Mouse (Mus musculus) lung, embryonic 14.5 days (tissue): ENCODE measurements around the gene Tmem139. TPM values are rescaled to one million over a fixed set of nuclear protein-coding genes. Genes with fewer than 3 reads are reported as not detected.
A peak's percentile ranks its signal among the peaks of the same experiment; 100 is the strongest.

Experiments used
- ATAC-seq: fragments of 200-750 bp; cut with Nextera tagmentation; 2 replicates; pipeline ENCODE4 v1.8.0; 2017; ENCODE audit warnings: mild to moderate bottlenecking, moderate TSS enrichment, moderate library complexity; ENCODE audit not compliant: insufficient read depth
- DNase-seq: peaks from one replicate; pipeline ENCODE4 v3.0.0-alpha.2; 2015
- H3K27ac ChIP-seq: fragments of 300-500 bp; sonication (generic); 2 replicates; pipeline ENCODE4 v1.5.1; 2014; ENCODE audit warnings: low read depth, mild to moderate bottlenecking, moderate library complexity
- H3K27me3 ChIP-seq: fragments of 300-500 bp; sonication (generic); 2 replicates; pipeline ENCODE4 v1.6.1; 2014; ENCODE audit warnings: low read length, control low read depth; ENCODE audit not compliant: insufficient read depth
- H3K36me3 ChIP-seq: fragments of 300-500 bp; sonication (generic); 2 replicates; pipeline ENCODE4 v1.6.1; 2014; ENCODE audit warnings: control low read depth; ENCODE audit not compliant: insufficient read depth
- H3K4me1 ChIP-seq: fragments of 300-500 bp; sonication (generic); 2 replicates; pipeline ENCODE4 v1.6.1; 2014; ENCODE audit warnings: antibody characterized with exemption, control low read depth; ENCODE audit not compliant: insufficient read depth
- H3K4me2 ChIP-seq: fragments of 300-500 bp; sonication (generic); 2 replicates; pipeline ENCODE4 v1.6.1; 2014; ENCODE audit warnings: mild to moderate bottlenecking
- H3K4me3 ChIP-seq: fragments of 300-500 bp; sonication (generic); 2 replicates; pipeline ENCODE4 v1.5.1; 2014; ENCODE audit warnings: low read depth, low read length
- H3K9ac ChIP-seq: fragments of 300-500 bp; sonication (generic); 2 replicates; pipeline ENCODE4 v1.6.1; 2014
- H3K9me3 ChIP-seq: fragments of 300-500 bp; sonication (generic); 2 replicates; pipeline ENCODE4 v1.6.1; 2016; ENCODE audit warnings: low read depth, low read length, control low read depth
- CTCF ChIP-seq: IDR thresholded peaks from 2 replicates; pipeline ENCODE4 v1.5.1; 2016; ENCODE audit warnings: antibody characterized with exemption, low read depth
- WGBS: fragments of 180-500 bp; shearing (Covaris S2); extraction: QIAGEN DNeasy Blood & Tissue Kit; methylation state at CpG from one replicate; pipeline ENCODE4 v1.1.7; 2014; 5-methylcytosine and 5-hydroxymethylcytosine counted together
- polyA plus RNA-seq: library from polyadenylated mRNA; unstranded; fragments of >200 nt; fragmentation: Nextera tagmentation; extraction: Ambion mirVana; gene quantifications from 2 replicates; pipeline ENCODE4 v1.2.1, GENCODE M21; 2014

Tmem139 gene
- polyA plus RNA-seq, 1 experiment from 2014 or later = 1.9 TPM

- no peak for TF ChIP-seq CTCF
- ATAC-seq = no peak; the same call in 1 of the 2 replicates
Observed at GRCm38 (mm10) chr6:42237276-42237805, 24.4 kb upstream of the Tmem139 start.

DNA sequence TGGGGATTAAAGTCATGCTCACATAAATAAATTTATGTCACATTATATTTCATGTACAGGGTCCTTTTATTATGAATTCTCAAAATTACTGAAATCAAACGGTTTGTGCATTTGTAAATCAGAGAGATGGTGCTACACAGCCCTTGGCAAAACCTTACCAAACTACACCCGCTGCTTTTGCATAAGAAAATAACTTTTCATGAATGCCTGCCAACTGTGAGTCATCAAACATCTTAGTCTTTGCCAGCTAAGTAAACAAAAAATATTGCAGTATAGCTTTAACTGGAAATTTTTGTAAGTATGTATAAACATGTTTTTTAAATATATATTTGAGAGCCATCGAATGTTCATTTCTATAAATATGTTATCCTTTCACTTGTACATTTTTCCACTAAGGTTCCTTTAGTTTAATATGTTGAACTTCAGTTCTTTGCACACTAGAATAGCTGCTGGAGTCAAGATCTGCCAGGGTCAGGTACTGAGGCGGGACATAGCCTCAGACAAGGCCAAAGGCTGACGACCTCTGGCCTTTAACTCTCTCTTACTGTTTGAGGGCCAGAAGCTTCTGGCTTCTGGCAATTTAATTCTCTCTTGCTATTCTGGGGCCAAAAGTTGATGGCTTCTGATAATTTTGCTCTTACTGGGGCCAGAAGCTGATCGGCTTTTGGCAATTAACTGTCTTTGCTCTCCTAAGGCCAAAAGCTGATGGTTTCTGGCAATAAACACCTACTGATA lies 20.3 kb upstream of the Tmem139 start:
- TF ChIP-seq CTCF = no peak
- no peak for ATAC-seq
- Histone ChIP-seq H3K27me3 (no peaks in the 10 kb centered on the region), H3K4me2 (no peak overlapping the region), H3K9me3 (no peaks in the 10 kb centered on the region), H3K9ac (no peak overlapping the region), H3K27ac (peak overlapping the region; percentile 38; the same call in 1 of the 2 replicates), H3K36me3 (no peaks in the 10 kb centered on the region), H3K4me1 (0 out of 2 replicates have a peak, but pooled peaks cover 6% of the 10 kb centered on the region), H3K4me3 (no peak overlapping the region)
- peak; percentile 83 for DNase-seq
- 58% methylated on average over 6 of the region's 6 CpGs for WGBS

More at GRCm38 (mm10) chr6:42237276-42237805, 24.4 kb upstream of the Tmem139 start:
- no peaks in the 10 kb centered on the region for H3K27me3 ChIP-seq
- no peak overlapping the region for H3K4me3 ChIP-seq
- 40% methylated on average over 6 of the region's 6 CpGs for WGBS
- peak; percentile 9 for DNase-seq
- no peak overlapping the region for H3K9ac ChIP-seq
- H3K36me3 ChIP-seq = no peaks in the 10 kb centered on the region
- no peaks in the 10 kb centered on the region for H3K4me1 ChIP-seq
- no peak overlapping the region for H3K4me2 ChIP-seq
- no peak overlapping the region for H3K27ac ChIP-seq
- H3K9me3 ChIP-seq = no peaks in the 10 kb centered on the region

DNA sequence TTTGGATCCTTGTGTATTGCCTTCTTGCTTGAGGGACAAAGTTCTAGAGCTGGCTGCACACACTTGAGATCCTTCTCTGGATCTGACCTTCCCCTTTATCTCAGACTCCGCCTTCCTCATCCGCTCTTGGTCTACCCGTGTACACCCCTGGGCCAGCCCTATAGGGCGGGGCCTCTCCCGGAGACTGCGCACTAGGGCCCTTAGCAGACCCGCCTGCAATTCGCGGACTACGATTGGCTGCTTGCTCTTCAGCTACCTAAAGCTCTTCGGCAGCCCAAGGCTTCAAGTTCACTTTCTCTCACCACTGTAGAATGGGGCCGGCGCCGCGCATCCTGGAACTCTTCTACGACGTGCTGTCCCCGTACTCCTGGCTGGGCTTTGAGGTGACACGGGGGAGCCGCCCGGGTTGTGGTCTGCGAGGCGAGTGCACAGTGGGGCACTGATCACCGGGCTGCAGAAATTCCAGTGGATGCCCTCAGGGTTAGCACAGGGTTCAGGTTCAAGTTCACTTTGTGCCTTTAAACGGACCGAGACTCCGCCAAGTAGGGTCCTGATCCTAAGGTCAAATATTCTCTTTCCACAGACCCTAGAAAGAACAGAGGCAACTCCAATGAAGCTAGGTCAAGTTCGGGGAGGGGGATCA lies 15.9 kb upstream of the Tmem139 start, which contains the start of gene Gstk1:
Gstk1 (plus strand) TSS at position 225 of the 643 bp plus-strand sequence.
- ATAC-seq (peak; percentile 100), DNase-seq (peak; percentile 93)
- no peak within 1 kb of the TSS for H3K27ac ChIP-seq
- no peak for TF ChIP-seq CTCF
- H3K4me1 ChIP-seq = 0 out of 2 replicates have a peak, but pooled peaks cover 8% of the 10 kb centered on the region
- H3K4me3 ChIP-seq = peak within 1 kb of the TSS; percentile 40
- peak within 1 kb of the TSS; percentile 48 for H3K9ac ChIP-seq
- no peaks in the 10 kb centered on the region for H3K9me3 ChIP-seq
- peak within 1 kb of the TSS; percentile 87 for H3K4me2 ChIP-seq
- no peaks in the 10 kb centered on the region for H3K27me3 ChIP-seq
- H3K36me3 ChIP-seq = no peaks in the 10 kb centered on the region
- 3% methylated on average over 28 of the region's 28 CpGs for WGBS

- no peaks in the 10 kb centered on the region for H3K9me3 ChIP-seq
- H3K27me3 ChIP-seq = no peaks in the 10 kb centered on the region
- H3K4me1 ChIP-seq = 0 out of 2 replicates have a peak, but pooled peaks cover 8% of the 10 kb centered on the region
- no peak overlapping the region for H3K27ac ChIP-seq
- DNase-seq = peak; percentile 26
- WGBS = 8% methylated on average over 8 of the region's 8 CpGs
- no peak for TF ChIP-seq CTCF
- no peak overlapping the region for H3K4me3 ChIP-seq
- H3K4me2 ChIP-seq = peak overlapping the region; percentile 21; the same call in 1 of the 2 replicates
- H3K36me3 ChIP-seq = no peaks in the 10 kb centered on the region
- H3K9ac ChIP-seq = no peak overlapping the region
- ATAC-seq = no peak
Observed at GRCm38 (mm10) chr6:42247173-42247572, 14.6 kb upstream of the Tmem139 start.

GRCm38 (mm10) chr6:42247981-42248380 lies 13.8 kb upstream of the Tmem139 start:
- no peak for TF ChIP-seq CTCF
- ATAC-seq (no peak), DNase-seq (no peak)
- no peaks in the 10 kb centered on the region for H3K9me3 ChIP-seq
- no peak overlapping the region for H3K27ac ChIP-seq
- 0 out of 2 replicates have a peak, but pooled peaks cover 8% of the 10 kb centered on the region for H3K4me1 ChIP-seq
- no peaks in the 10 kb centered on the region for H3K36me3 ChIP-seq
- peak overlapping the region; percentile 21; the same call in 1 of the 2 replicates for H3K4me2 ChIP-seq
- H3K9ac ChIP-seq = no peak overlapping the region
- no peaks in the 10 kb centered on the region for H3K27me3 ChIP-seq
- 81% methylated on average over 1 of the region's 1 CpGs for WGBS
- H3K4me3 ChIP-seq = no peak overlapping the region

GRCm38 (mm10) chr6:42251791-42252190 lies 10.0 kb upstream of the Tmem139 start:
- Histone ChIP-seq H3K4me1 (no peaks in the 10 kb centered on the region), H3K4me2 (no peak overlapping the region), H3K27ac (no peak overlapping the region), H3K9ac (no peak overlapping the region), H3K4me3 (no peak overlapping the region), H3K9me3 (no peaks in the 10 kb centered on the region), H3K27me3 (no peaks in the 10 kb centered on the region), H3K36me3 (no peaks in the 10 kb centered on the region)
- 82% methylated on average over 4 of the region's 4 CpGs for WGBS
- TF ChIP-seq CTCF = no peak
- no peak for DNase-seq
- ATAC-seq = no peak

DNA sequence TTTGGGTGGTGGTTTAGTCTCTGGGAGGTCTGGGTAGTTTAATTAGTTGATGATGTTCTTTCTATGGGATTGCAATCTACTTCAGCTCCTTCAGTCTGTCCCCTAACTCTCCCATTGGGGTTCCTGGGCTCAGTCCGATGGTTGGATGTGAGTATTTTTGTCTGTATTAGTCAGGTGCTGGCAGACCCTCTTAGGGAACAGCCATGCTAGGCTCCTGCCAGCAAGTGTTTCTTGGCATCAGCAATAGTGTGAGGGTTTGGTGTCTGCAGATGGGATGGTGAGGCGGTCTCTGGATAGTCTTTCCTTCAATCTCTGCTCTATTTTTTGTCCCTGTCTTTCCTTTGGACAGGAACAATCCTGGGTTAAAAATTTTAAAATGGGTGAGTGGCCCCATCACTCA lies 8.7 kb upstream of the Tmem139 start:
- no peak overlapping the region for H3K9ac ChIP-seq
- H3K4me3 ChIP-seq = no peak overlapping the region
- WGBS = 80% methylated on average over 2 of the region's 2 CpGs
- no peaks in the 10 kb centered on the region for H3K9me3 ChIP-seq
- no peak for DNase-seq
- no peaks in the 10 kb centered on the region for H3K27me3 ChIP-seq
- no peaks in the 10 kb centered on the region for H3K36me3 ChIP-seq
- H3K4me2 ChIP-seq = no peak overlapping the region
- no peaks in the 10 kb centered on the region for H3K4me1 ChIP-seq
- TF ChIP-seq CTCF = no peak
- no peak overlapping the region for H3K27ac ChIP-seq
- no peak for ATAC-seq
